Mouse (Mus musculus) kidney, adult 2 months (tissue): ENCODE results near the gene A530016L24Rik.

Experiments used
- CTCF ChIP-seq: fragments of 200-500 bp; conservative IDR thresholded peaks from 2 replicates; pipeline ENCODE4 v1.5.1; 2011; ENCODE audit warnings: low read depth, mild to moderate bottlenecking, control low read depth, low read length, moderate library complexity, mixed read lengths; ENCODE audit not compliant: insufficient read depth, insufficient read length
- POLR2A ChIP-seq: fragments of 200-500 bp; IDR thresholded peaks from one replicate; pipeline ENCODE4 v1.6.1; 2011; ENCODE audit warnings: low read depth, low read length, control low read depth

GRCm38 (mm10) chr12:112473777-112474176, 15.5 kb upstream of the A530016L24Rik start:
- peak; percentile 98; the same call in 1 of the 2 replicates for TF ChIP-seq CTCF
- TF ChIP-seq POLR2A = no peak
